Mouse (Mus musculus): ENCODE measurements around the gene Itgb2. TPM values are rescaled to one million over a fixed set of nuclear protein-coding genes. Genes with fewer than 3 reads are reported as not detected.
A peak's percentile ranks its signal among the peaks of the same experiment; 100 is the strongest.

Itgb2 gene
- total RNA-seq, 2 experiments from 2014 or later = 2.1 to 4.5 TPM

DNA sequence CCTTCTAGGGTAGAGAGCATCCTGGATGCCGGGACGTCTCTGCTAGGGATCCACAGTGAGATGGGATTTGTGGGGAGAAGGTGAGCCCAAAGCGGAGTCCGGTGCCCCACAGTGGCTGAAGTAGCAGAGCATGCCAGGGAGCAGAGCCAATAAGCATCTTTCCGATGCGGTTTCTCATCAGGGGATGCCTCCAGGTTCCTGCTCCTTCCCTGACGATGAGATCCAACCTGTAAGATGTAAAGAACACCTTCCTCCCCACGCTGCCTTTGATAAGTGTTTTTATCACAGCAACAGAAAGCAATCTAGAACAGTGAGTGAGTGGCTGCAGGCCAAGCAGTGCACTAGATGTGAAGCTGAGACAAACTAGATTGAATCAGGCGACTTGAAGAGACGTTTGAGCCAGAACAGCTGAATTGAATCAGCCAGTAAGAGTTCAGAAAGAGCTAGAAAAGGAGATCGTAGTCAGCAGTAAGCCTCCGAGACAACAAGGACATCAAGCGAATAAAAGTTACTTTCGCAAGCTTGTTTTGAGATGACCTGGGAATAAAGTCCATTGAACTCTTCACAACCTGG, 13.6 kb upstream of the Itgb2 start:
- DNase-seq = no peak

DNA sequence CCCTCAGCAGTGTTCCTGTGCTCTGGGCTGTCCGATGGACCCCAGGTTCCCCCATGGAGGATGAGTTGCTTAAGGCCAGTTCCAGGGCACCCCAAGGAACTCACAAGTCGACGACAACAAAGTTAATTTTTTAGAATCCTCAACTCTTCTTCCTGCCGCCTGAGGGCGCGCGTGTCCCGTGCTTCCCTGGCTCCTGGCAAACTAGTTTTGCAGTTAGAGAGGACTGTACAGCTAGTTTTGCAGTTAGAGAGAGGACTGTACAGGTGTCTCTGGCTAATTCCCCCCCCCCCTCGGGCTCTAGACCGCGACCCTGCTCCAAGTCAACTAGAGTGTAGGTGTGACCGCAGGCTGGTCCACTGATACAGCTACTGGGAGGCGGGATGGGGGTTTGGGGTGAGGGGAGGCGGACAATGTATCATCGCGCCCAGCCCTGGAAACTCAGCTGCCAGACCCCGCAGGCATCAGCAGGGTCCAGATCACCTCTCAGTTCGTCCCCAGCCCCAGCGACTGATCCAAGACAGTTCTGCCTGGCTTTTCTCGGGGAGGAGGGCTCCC, 12.9 kb upstream of the Itgb2 start:
- DNase-seq = peak; percentile 76

DNA sequence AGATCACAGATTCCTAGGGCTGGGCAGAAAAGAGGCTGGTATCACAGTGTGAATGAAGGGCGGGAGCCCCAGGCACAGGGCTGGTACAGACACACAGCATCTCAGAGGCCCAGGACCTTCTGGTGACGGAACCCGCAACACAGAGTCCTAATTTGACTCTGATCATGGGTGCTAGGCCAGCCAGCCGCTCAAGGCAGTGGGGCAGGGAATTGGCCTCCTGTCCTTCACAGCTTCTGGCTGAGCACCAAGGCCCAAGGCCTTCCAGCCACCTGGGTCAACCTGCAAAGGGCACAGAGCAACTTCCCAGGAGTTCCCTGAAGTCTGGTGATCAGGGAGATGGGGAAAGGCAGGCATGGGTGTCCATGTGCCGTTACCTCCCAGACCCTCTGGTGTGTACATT, 12.3 kb upstream of the Itgb2 start:
- no peak for DNase-seq

DNA sequence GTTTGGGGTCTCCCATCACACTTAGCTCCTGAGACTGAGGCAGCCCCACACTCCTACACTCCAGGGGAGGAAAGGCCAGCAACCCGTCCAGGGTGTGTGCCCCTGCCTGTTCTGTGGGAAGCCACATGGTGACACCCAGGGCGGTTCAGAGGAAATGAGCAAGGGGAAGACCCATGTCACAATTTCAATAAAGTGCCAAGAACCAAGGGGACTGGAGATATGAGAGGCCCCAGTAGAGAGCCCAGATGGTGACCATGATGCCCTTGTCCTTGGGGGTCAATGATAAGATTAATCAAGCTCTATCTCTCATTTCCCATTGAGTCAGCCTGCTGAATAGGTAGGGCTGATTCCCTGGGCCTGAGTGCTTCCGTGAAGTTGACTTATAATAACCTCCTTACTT, 10.9 kb upstream of the Itgb2 start:
- DNase-seq = no peak

DNA sequence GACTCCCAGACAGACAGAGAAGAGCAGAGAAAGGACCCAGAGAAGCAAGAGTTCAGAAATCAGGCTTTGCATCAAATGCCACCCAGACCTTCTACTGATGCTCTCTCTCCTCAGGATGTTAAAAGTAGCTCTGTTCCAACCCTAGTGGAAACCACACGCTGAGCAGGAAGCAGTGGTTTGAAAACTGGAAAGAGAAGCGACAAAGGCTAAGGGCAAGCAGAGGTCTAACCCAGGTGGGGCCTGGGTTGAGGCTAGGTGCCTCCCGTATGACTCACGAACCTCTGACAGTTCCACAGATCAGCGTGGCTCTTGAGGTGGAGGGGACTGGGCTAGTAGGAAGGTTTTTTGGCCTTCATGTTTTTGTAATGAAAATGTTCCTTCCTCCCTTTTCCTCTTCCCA, 9.6 kb upstream of the Itgb2 start:
- no peak for DNase-seq

DNA sequence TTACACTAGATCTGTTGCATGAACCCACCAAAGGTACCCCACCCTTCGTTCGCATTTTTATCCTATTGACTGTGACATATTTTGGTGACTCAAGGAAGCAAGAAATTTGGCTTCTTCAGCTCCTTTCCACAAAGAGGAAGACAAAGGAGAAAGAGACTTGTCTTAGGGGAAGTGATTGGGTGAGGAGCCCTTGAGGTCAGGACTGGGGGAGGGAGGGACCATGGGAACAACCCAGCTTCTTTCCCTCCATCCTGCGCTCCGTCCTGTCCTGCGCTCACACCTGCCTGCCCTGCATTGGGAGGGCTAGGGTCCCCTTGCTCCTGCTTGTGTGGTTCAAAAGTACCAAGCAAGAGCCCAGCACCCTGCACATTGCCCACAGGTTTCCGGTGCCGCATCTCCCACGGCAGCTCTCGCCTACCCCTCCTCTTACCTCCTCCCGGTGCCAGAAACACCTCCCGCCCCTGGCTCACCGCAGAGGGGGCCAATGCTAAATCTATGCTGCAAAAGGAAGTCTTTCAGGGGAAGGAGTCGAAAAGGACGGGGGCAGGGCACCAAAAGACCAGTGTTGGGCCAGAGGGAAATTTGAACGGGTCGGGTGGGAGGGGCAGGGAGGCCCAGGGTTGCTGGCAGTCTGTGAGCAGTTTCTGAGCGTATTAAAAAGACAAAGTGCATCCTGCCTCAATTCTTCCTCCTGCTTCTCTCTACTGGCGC, 7.9 kb upstream of the Itgb2 start:
- DNase-seq = no peak

DNA sequence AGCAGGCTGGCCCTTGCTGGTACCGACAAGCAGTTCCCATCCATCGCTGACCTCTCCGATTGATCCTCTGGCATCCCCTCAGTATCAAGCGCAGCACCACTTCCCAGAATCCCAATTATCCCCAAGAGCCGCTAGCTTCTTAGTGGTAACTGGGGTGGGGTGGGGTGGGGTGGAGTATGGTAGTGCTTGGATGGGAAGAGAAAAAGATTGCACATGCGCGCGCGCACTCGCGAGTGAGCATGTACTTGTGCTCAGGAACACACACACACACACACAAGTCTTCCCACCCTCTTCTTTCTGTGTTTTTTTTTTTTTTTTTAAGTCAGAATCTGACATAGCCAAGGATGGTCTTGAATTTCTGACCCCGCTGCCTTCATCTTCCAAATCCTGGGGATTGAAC, 7.3 kb upstream of the Itgb2 start:
- no peak for DNase-seq

DNA sequence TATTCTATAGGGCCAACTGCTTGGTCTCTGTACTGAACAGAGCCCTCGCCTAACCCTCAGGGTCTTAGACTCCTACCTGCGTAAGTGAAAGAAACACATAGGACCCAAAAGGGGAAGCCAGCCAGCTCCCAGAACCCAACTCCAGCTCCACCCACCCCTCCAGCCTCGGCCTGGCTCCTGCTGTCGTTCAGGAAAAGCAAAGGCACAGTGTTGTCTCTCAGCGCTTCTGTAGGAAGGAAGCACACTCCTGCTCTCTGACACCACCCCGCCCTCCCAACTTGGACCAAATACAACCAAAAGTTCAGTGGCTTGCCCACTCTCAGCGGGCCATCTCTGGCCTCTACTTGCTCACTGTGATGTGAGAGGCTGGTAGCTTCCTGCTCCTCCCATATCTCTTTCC, 6.7 kb upstream of the Itgb2 start:
- DNase-seq = no peak

DNA sequence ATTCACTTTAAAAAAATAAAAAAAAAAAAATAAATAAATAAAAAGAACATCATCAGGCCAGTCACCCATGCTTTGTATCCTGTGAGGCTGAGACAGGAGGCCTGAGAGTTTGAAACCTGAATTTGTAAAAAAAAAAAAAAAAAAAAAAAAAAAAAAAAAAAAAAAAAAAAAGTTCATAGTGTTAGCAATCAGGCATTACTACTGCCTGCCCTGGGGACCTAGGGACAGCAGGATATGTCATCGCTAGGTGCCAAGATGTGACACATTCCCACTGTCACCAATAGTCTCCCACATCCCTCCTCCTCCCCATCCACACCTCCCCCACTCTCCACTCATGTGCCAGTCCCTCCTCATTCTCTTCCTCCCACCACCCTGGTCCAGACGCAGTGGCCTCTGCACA, 3.6 kb upstream of the Itgb2 start:
- no peak for DNase-seq

DNA sequence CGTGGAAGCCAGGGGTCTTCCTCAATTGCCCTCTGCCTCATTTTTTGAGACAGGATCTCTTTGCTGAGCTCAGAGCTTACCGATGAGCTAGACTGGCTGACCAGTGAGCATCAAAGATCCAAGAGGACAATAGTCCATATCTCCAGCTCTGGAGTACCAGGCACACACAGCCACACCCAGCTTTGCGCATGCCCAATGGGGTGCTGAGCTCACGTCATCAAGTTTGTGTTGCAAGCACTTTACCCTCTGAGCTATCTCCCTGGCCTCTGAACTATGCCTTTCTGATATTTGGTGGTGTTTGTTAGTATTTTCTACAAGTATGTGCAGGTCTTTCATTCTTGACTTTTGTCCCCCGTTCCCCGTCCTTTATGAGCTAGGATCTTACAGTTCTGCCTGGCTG, 1.4 kb upstream of the Itgb2 start:
- no peak for DNase-seq

DNA sequence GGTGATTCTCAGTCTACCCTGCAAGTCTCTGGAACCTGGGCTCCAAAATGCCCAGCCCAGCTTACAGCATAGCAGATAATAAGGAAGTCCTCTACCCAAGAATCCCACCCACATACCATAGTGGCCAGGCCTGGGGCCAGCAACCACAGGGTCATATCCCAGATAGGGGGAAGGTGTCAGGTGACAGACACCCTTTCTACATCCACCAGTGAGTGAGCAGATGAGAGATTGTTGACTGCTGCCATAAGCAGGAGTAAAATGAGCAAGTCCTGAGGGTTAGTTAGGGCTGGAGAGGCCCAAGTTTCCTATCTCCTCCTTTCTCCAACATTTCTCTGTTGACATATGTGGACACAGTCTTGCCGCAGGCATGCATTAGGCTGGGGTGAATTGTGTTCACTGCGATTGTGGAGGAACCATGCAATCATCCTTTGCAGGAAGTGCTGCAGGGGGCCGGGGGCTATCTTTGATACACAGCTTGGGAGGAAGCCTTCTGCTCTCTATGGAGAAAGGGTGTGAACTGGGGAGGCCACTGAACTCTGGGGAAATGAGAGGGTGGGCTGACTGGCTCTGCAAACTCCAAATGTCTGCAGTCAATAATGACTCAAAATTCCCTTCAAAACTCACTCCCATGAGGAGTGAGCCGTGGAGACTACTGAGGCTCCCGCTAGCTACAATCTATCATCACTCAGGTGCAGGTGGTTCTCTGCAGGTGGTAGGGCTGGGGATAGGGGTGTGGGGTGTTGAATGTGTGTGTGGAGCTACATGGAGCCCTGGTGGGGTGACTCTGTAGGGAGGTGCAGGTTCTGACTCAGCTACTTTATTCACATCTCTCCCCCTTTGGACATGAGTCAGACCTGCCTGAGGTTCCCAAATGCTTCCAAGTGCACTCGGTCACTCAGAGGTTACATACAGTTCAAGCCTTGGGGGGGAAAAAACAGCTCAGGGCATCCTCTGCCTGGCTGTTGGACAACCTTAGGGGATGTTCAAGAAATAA, 1.3 kb downstream of the Itgb2 start:
- DNase-seq = no peak

DNA sequence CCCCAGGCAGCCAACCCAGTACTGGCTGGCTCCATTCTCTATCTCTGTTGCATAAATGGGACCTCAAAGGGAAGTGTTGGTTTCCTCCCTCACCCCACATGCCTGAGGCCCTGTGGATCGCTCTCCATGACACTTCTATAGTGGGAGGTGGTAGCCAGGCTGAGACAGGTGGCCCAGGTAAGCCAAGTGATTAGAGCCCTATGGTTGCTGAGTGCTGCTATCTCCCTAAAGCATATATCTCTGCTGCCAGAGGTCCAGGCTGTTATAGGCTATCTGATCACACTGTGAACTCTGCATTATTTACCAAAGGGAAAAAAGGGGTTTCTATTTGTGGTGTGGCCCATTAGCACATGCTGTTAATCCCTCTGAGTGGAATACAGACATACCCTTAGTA, 2.0 kb downstream of the Itgb2 start:
- DNase-seq = no peak

DNA sequence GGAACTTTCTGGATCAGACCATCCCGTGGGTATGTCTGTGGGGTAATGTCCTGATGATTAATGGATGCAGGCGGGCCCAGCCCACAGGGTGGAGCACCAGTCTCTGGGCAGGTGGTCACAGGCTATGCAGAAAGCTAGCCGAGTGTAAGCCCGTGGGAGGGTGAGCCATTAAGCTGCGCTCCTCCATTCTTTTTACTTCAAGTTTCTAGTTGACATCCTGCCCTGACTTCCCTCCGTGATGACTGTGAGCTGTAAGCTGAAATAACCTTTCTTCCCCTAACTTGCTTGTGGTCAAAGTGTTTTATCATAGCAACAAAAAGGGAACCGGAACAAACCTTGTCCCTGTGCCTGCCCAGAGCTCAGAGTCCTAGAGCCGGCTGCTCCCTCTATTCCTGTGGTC, 6.7 kb downstream of the Itgb2 start:
- no peak for DNase-seq

DNA sequence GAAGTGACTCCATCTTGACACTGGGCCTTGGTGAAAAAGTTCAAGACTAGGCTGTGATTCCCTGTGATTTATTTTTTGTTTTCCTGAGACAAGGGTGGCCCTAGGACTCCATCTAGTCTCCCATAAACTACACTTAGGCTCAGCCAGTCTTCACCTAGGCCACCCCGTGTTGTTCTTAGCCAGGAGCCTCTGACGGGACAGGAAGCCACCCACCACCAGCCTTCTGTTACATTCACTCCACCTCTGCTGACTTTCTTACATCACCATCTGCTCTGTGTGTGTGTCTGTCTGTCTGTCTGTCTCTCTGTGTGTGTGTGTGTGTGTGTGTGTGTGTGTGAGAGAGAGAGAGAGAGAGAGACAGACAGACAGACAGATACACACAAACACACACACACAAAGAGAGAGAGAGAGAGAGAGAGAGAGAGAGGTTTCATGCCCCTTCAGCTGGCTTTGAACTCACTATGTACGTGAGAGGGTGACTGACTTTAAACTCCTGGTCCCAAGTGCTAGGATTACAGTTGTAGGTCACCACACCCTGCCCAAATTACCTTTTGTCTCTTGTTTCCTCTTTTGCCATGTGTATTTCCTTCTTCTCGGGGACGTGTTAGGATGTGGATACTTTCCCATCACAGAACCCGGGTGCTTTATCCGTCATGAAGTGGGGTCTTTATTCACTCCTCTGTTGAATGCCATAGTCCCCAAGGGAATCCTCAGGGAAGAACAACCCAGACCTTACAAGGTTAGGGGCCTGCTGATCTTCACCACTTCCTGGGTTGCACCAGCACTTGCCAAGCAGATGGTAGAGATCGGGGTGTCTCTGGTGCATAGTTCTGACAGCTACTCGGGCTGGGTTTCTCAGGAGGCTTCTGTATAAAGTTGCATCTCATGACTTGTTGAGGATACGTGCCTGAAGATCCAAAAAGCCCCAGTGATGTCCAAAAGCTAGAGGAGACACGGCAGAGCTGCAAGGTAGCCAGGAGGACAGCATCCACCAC, 7.5 kb downstream of the Itgb2 start:
- DNase-seq = no peak

DNA sequence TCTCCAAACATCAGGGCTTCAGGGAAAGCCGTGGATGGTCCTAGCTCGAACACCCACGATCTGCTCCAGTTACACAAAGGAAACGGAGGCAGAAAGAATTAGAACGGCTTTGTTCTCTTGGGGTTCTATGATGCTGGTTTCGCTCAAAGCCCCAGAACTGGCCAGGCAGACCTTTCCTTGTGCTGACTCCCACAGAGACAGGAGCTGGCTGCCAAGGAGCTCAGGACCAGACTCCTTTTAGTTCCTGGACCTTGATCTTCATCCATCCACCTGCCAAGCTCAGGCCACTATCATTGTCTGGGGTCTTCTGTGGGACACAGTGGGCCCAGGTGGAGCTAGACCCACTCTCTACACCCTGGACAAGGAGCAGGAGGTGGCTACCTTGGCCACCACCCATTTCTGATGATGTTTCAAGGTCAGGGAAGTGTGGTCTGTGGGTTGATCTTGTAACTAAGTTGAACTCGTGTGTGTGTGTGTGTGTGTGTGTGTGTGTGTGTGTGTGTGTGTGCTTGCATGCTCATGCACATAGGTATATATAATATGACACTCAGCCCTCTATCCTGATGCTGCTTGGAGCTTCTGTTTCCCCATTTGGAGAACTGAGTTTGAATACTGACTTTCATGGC, 9.4 kb downstream of the Itgb2 start:
- DNase-seq = no peak

DNA sequence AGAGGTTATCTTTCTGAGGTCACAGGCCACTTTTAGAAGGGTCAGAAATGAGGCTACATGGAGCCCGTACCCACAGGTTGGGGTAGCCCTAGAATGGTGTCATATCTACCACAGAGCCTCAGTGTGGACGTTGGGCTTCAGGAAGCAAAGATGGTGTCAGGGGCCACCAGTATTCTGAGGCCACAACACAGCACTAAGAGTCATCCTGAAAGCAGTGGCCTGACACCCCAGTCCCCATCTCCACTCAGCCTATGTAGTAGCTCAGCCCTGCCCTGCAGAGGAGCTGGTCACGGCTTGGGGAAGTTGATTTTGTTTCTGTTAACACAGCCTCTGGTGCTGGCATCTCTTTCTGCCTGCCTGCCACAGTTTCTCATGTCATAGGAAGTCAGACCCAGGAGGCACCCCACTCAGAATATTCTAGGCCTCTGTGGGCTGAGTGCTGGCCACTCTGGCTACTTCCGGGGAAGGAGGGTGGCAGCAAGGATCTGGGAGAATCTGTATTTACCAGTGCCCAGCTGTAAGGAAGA, 10.6 kb downstream of the Itgb2 start:
- DNase-seq = no peak

DNA sequence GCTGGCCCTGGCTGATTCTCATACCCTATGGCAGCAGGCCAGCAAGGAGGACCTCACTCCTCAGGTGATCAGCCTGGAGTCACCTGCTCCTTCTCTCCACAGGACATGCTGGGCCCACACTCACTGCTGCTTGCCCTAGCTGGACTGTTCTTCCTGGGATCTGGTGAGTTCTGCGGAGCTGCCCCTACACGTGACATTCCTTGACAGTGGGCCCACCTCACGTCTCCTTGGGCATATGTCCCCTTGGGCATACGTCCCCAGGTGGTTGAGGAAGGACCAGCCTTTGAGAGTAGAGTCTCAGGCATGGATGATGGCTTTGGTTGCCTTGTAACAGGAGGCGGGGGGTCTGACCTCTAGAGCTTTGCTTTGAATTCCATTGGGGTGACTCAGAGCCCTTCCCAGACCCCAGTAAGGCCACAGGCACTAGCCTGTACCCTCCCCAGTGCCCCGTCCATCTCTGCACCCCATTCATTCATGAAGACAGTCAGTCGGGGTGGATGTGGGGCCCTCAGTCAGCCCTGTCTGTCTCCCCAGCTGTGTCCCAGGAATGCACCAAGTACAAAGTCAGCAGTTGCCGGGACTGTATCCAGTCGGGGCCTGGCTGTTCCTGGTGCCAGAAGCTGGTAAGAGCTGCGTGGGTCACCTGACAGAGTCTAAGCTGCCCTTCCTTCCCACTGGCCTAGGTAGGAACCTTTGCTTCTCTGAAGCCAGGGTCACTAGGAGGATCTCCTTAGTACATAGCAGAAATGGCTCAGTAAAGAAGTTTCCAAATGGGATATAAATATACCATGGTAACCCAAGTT, 12.0 kb downstream of the Itgb2 start:
- no peak for DNase-seq

DNA sequence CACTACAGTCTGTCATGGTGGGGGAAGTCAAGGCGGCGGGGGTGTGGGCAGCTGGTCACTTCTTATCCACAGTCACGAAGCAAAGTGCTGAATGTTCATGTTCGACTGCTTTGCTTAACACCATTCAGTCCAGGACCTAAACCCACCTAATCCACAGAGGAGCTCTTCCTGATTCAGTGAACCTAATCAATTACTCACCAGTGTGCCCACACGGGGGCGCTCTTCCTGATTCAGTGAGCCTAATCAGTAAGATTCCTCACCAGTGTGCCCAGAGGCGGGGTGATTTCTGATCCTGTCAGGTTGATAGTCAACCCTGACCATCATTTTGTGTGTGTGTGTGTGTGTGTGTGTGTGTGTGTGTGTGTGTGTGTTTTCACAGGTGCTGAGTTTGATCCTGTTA, 13.2 kb downstream of the Itgb2 start:
- DNase-seq = no peak

DNA sequence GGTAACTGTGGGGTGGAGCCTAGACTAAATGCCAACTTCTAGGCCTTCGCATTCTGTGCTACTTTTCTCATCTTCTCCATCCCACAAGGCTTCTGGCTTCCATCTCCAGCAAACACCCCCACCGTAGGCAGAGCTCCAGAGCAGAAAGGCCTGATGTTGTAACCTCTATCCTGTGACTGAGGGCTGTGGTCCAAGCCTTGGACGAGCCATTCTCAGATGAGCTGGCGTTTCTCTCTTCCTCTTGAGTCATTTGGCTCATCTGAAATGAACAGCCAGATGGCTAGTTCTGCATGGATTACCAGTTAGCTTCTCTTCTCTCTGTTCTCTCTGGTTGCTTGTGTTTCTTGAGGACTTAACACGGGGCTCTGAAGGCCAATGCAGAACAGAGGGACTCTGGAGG, 14.9 kb downstream of the Itgb2 start:
- peak; percentile 77 for DNase-seq

DNA sequence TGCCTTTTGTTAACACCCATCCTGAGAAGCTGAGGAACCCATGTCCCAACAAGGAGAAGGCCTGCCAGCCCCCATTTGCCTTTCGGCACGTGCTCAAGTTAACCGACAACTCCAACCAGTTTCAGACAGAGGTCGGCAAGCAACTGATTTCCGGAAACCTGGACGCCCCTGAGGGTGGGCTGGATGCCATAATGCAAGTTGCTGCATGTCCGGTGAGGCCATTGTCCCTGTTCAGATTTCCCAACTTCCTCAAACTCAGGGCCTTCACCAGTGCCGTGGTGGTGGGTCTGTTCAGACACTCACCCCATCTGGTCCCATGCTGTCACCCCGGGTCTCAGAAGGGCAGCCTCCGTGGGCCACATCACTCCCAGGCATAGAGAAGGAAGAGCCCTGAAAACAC, 18.5 kb downstream of the Itgb2 start:
- DNase-seq = no peak

Measured in gastrocnemius, postnatal 10 days (tissue).